Mouse (Mus musculus): Measurements from ENCODE around the gene Smarcd1. TPM values are rescaled to one million over a fixed set of nuclear protein-coding genes. Genes with fewer than 3 reads are reported as not detected.

The Smarcd1 gene
- polyA plus RNA-seq, 1 experiment from 2014 or later: 10.9 TPM

GRCm38 (mm10) chr15:99735631-99736030 is 33.7 kb downstream of the Smarcd1 start:
- 96% methylated on average over 2 of the region's 2 CpGs for WGBS
- Histone ChIP-seq H3K36me3 (ENCODE audit: control insufficient read depth, insufficient read depth, low read length) (peaks cover 21% of the 10 kb centered on the region), H3K9me3 (ENCODE audit: control insufficient read depth, low read length) (no peaks in the 10 kb centered on the region), H3K4me2 (replicated peaks; ENCODE audit: low read depth) (no peak overlapping the region), H3K4me3 (ENCODE audit: low read depth, low read length) (no peak overlapping the region), H3K27me3 (ENCODE audit: control insufficient read depth, insufficient read depth, low read length) (no peaks in the 10 kb centered on the region), H3K4me1 (replicated peaks; ENCODE audit: control insufficient read depth, insufficient read depth) (no peaks in the 10 kb centered on the region), H3K27ac (replicated peaks) (no peak overlapping the region), H3K9ac (ENCODE audit: low read length) (no peak overlapping the region)
- TF ChIP-seq CTCF (IDR thresholded peaks at IDR 0.05; ENCODE audit: low read depth): no peak
- no peak for TF ChIP-seq EP300 (optimal IDR thresholded peaks at IDR 0.05)
- ATAC-seq (ENCODE audit: low FRiP score, low TSS enrichment) (no peak), DNase-seq (ENCODE audit: low spot score) (no peak)

- Histone ChIP-seq H3K9ac (ENCODE audit: low read length) (no peak overlapping the region; the same call in 1 of the 2 replicates), H3K27ac (replicated peaks) (no peak overlapping the region), H3K36me3 (ENCODE audit: control insufficient read depth, insufficient read depth, low read length) (peaks cover 24% of the 10 kb centered on the region), H3K4me2 (replicated peaks; ENCODE audit: low read depth) (no peak overlapping the region), H3K4me3 (ENCODE audit: low read depth, low read length) (no peak overlapping the region), H3K4me1 (replicated peaks; ENCODE audit: control insufficient read depth, insufficient read depth) (no peaks in the 10 kb centered on the region), H3K9me3 (ENCODE audit: control insufficient read depth, low read length) (no peaks in the 10 kb centered on the region), H3K27me3 (ENCODE audit: control insufficient read depth, insufficient read depth, low read length) (no peaks in the 10 kb centered on the region)
- no peak for DNase-seq (ENCODE audit: low spot score)
- TF ChIP-seq CTCF (IDR thresholded peaks at IDR 0.05; ENCODE audit: low read depth) (no peak), EP300 (optimal IDR thresholded peaks at IDR 0.05) (no peak)
- no peak for ATAC-seq (ENCODE audit: low FRiP score, low TSS enrichment)
- WGBS: 86% methylated on average over 11 of the region's 11 CpGs
Measured at GRCm38 (mm10) chr15:99736675-99737074, 34.7 kb downstream of the Smarcd1 start.

DNA sequence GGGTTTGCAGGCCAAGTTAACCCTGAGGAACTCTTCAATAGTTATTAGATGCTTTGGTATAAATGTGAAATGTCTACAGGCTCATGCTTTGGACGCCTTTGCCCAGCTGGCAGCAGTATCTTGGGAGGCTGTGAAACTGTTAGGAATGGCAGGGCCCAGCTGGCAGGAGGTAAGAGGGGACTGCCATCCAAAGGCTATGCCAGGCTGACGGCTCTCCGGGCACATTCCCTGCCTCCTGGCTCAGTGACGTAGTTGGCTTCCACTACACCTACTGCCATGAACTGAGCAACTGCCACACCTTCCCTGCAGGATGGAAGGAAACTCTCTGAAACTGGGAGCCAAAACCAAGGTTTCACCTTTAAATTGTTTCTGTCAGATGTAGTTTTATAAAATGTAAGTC is 38.3 kb downstream of the Smarcd1 start:
- Histone ChIP-seq H3K4me2 (replicated peaks; ENCODE audit: low read depth) (no peak overlapping the region), H3K36me3 (ENCODE audit: control insufficient read depth, insufficient read depth, low read length) (peaks cover 31% of the 10 kb centered on the region), H3K4me3 (ENCODE audit: low read depth, low read length) (no peak overlapping the region), H3K27me3 (ENCODE audit: control insufficient read depth, insufficient read depth, low read length) (no peaks in the 10 kb centered on the region), H3K27ac (replicated peaks) (no peak overlapping the region), H3K9me3 (ENCODE audit: control insufficient read depth, low read length) (no peaks in the 10 kb centered on the region), H3K9ac (ENCODE audit: low read length) (no peak overlapping the region), H3K4me1 (replicated peaks; ENCODE audit: control insufficient read depth, insufficient read depth) (no peaks in the 10 kb centered on the region)
- no peak for TF ChIP-seq CTCF (IDR thresholded peaks at IDR 0.05; ENCODE audit: low read depth)
- TF ChIP-seq EP300 (optimal IDR thresholded peaks at IDR 0.05): no peak
- 93% methylated on average over 4 of the region's 4 CpGs for WGBS
- DNase-seq (ENCODE audit: low spot score): no peak
- no peak for ATAC-seq (ENCODE audit: low FRiP score, low TSS enrichment)

DNA sequence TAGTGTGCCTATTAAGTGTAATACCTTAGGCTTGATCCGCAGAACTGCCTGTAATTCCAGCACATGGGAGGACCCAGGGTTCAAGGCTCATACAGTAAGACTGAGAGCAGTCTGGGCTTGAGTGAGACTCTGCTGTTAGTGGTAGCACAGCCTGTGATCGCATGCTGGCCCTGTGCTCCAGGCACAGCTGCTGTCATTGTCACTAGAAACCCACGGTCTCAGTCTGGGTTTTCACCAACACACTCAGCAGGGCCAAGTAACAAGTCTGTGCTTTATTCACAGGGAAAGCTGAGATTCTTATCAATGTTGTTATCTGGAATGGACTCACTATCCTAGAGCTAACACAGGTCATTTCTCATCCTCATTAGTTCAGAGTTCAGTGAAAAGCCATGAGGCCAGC is 52.3 kb downstream of the Smarcd1 start:
- Histone ChIP-seq H3K4me2 (replicated peaks; ENCODE audit: low read depth) (no peak overlapping the region), H3K27ac (replicated peaks) (no peak overlapping the region), H3K36me3 (ENCODE audit: control insufficient read depth, insufficient read depth, low read length) (no peaks in the 10 kb centered on the region), H3K4me3 (ENCODE audit: low read depth, low read length) (no peak overlapping the region), H3K9ac (ENCODE audit: low read length) (no peak overlapping the region), H3K9me3 (ENCODE audit: control insufficient read depth, low read length) (no peaks in the 10 kb centered on the region), H3K4me1 (replicated peaks; ENCODE audit: control insufficient read depth, insufficient read depth) (no peaks in the 10 kb centered on the region), H3K27me3 (ENCODE audit: control insufficient read depth, insufficient read depth, low read length) (no peaks in the 10 kb centered on the region)
- ATAC-seq (ENCODE audit: low FRiP score, low TSS enrichment) (no peak), DNase-seq (ENCODE audit: low spot score) (no peak)
- TF ChIP-seq CTCF (IDR thresholded peaks at IDR 0.05; ENCODE audit: low read depth) (no peak), EP300 (optimal IDR thresholded peaks at IDR 0.05) (no peak)
- WGBS: 61% methylated on average over 3 of the region's 3 CpGs

Other genes starting within 250 kb of the Smarcd1 start
- gene Nckap5l, start 244.4 kb upstream of the Smarcd1 start, polyA plus RNA-seq (2015; fragmentation: Nextera tagmentation; extraction: Ambion mirVana): 2.1 and 2.4 TPM in 2 replicates
- 9.3 and 10.4 TPM in 2 replicates for gene Bcdin3d, start 227.4 kb upstream of the Smarcd1 start, polyA plus RNA-seq (2015; fragmentation: Nextera tagmentation; extraction: Ambion mirVana)
- gene Faim2, start 174.0 kb upstream of the Smarcd1 start, polyA plus RNA-seq (2015; fragmentation: Nextera tagmentation; extraction: Ambion mirVana): 0.62 and 0.81 TPM in 2 replicates
- gene Aqp2, start 123.1 kb upstream of the Smarcd1 start, polyA plus RNA-seq (2015; fragmentation: Nextera tagmentation; extraction: Ambion mirVana): not detected in 2 replicates
- 0.72 and 1.9 TPM in 2 replicates for gene Aqp5, start 111.3 kb upstream of the Smarcd1 start, polyA plus RNA-seq (2015; fragmentation: Nextera tagmentation; extraction: Ambion mirVana)
- gene Aqp6, start 100.7 kb upstream of the Smarcd1 start, polyA plus RNA-seq (2015; fragmentation: Nextera tagmentation; extraction: Ambion mirVana): not detected in 2 replicates
- 29.8 and 35.9 TPM in 2 replicates for gene Racgap1, start 50.5 kb upstream of the Smarcd1 start, polyA plus RNA-seq (2015; fragmentation: Nextera tagmentation; extraction: Ambion mirVana)
- gene Asic1, start 31.8 kb upstream of the Smarcd1 start, polyA plus RNA-seq (2015; fragmentation: Nextera tagmentation; extraction: Ambion mirVana): 1.0 and 1.2 TPM in 2 replicates
- 1.0 and 2.5 TPM in 2 replicates for gene Gm17349, start 3.4 kb downstream of the Smarcd1 start, polyA plus RNA-seq (2015; fragmentation: Nextera tagmentation; extraction: Ambion mirVana)
- gene Gpd1, start 15.4 kb downstream of the Smarcd1 start, polyA plus RNA-seq (2015; fragmentation: Nextera tagmentation; extraction: Ambion mirVana): 6.8 and 7.9 TPM in 2 replicates
- 199 and 206 TPM in 2 replicates for gene Cox14, start 23.5 kb downstream of the Smarcd1 start, polyA plus RNA-seq (2015; fragmentation: Nextera tagmentation; extraction: Ambion mirVana)
- gene Cers5, start 70.8 kb downstream of the Smarcd1 start, polyA plus RNA-seq (2015; fragmentation: Nextera tagmentation; extraction: Ambion mirVana): 32.2 and 33.6 TPM in 2 replicates
- gene Lima1, start 173.3 kb downstream of the Smarcd1 start, polyA plus RNA-seq (2015; fragmentation: Nextera tagmentation; extraction: Ambion mirVana): 70.1 and 77.1 TPM in 2 replicates